Mouse (Mus musculus) olfactory bulb, adult 2 months (tissue): Measurements from ENCODE around the gene Ace3. TPM values are rescaled to one million over a fixed set of nuclear protein-coding genes. Genes with fewer than 3 reads are reported as not detected.
"Not testable (repeated sequence)": the region's sequence is repeated elsewhere in the genome, so short reads cannot be mapped to it uniquely, and the experiment has no call there.

ENCODE experiments used
- H3K27ac ChIP-seq: fragments of 200-500 bp; 2 replicates; pipeline ENCODE4 v1.5.1; 2012; ENCODE audit warnings: low read depth, low read length; ENCODE audit not compliant: insufficient read depth
- H3K4me1 ChIP-seq: fragments of 200-500 bp; 2 replicates; pipeline ENCODE4 v1.6.1; 2012; ENCODE audit warnings: low read length; ENCODE audit not compliant: control insufficient read depth, insufficient read depth
- H3K4me3 ChIP-seq: fragments of 200-500 bp; 2 replicates; pipeline ENCODE4 v1.5.1; 2012; ENCODE audit warnings: mild to moderate bottlenecking, low read depth, low read length, moderate library complexity; ENCODE audit not compliant: insufficient read depth
- CTCF ChIP-seq: fragments of 200-500 bp; IDR thresholded peaks from 2 replicates; pipeline ENCODE4 v1.5.1; 2012; ENCODE audit warnings: low read depth, mild to moderate bottlenecking, low read length, moderate library complexity; ENCODE audit not compliant: insufficient read depth
- POLR2A ChIP-seq: fragments of 200-500 bp; IDR thresholded peaks from 2 replicates; pipeline ENCODE4 v1.6.1; 2012; ENCODE audit warnings: mild to moderate bottlenecking, low read depth, low read length, moderate library complexity; ENCODE audit not compliant: insufficient read depth
- WGBS: fragments of 180-500 bp; shearing (Covaris S2); methylation state at CpG from one replicate; pipeline ENCODE4 v1.1.7; 2018; 5-methylcytosine and 5-hydroxymethylcytosine counted together
- polyA plus RNA-seq: library from polyadenylated mRNA; stranded (reverse); fragments of >200 nt; gene quantifications from 2 replicates; pipeline ENCODE4 v1.2.4, GENCODE M21; 2012; ENCODE audit warnings: low replicate concordance; ENCODE audit not compliant: missing spikeins, insufficient read depth, insufficient read length

The Ace3 gene
- polyA plus RNA-seq, 1 experiment: not detected

DNA sequence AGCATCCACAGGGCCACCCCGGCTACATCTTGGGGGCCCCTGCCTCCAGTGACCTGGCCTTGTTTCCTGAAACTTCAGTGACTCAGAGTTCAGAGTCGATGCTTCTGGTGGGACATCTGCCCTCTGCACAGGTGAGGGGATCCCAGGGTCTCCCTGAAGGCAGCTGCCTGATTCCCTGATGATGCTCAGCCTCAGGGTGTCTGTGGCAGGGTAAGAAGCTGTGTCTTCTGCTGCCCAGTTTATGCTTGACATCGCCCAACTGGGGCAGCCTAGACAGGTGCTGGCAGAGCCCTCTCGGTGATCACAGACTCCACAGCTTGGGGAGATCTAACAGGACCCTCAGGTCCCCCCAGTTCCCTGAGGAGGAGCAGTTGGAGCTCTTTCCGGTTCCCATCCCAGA is 33.1 kb downstream of the Ace3 start:
- WGBS: 92% methylated on average over 5 of the region's 5 CpGs
- H3K4me3 ChIP-seq: no peak overlapping the region

GRCm38 (mm10) chr11:106032074-106032473 is 37.6 kb downstream of the Ace3 start:
- not testable (repeated sequence) for H3K27ac ChIP-seq
- WGBS: 20% methylated on average over 15 of the region's 25 CpGs

More for the DNA sequence above, 33.1 kb downstream of the Ace3 start:
- no peak overlapping the region for H3K27ac ChIP-seq
- TF ChIP-seq CTCF: no peak
- TF ChIP-seq POLR2A: no peak
- H3K4me1 ChIP-seq: peaks cover 4% of the 10 kb centered on the region

DNA sequence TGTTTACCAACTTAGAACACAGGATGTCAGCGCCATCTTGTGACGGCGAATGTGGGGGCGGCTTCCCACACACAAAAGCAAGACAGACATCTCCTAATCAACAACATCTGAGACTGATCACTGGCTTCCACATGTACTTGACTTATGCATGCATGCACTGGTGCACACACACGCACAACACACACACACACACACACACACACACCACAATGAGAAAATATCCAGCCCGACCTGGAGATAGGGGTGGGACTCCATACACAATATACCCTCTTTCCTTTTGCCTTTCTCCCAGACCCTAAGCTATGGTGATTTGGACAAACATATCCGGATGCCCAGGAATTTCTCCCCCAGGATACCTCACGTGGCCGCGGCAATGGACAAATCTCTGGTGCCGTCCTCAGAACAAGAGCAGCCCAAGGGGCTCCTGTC is 39.0 kb downstream of the Ace3 start:
- TF ChIP-seq POLR2A (no peak), CTCF (no peak)
- H3K4me3 ChIP-seq: peak overlapping the region; percentile 28
- peaks cover 8% of the 10 kb centered on the region for H3K4me1 ChIP-seq
- 35% methylated on average over 11 of the region's 11 CpGs for WGBS
- peak overlapping the region; percentile 96 for H3K27ac ChIP-seq

More at GRCm38 (mm10) chr11:106032074-106032473, 37.6 kb downstream of the Ace3 start:
- H3K4me1 ChIP-seq: not testable (repeated sequence)
- peak overlapping the region; percentile 32 for H3K4me3 ChIP-seq

DNA sequence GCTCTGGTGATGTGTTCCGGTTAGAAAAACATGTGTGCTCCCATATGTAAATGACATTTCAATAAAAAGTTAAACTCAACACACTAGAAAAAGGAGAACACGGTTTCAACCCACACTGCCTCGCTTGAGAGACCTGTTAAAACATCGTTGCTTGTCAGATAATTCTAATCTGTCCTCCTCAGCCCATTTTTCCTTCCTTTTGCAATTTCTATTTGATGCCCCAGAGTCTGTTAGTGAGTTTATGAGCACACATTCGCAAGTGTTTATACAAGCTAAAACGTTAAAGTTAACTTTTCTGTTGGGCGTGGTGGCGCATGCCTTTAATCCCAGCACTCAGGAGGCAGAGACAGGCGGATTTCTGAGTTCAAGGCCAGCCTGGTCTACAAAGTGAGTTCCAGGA is 40.5 kb downstream of the Ace3 start:
- WGBS: 89% methylated on average over 9 of the region's 9 CpGs
- H3K4me1 ChIP-seq: peaks cover 10% of the 10 kb centered on the region
- H3K27ac ChIP-seq: no peak overlapping the region
- no peak overlapping the region for H3K4me3 ChIP-seq
- TF ChIP-seq CTCF (no peak), POLR2A (no peak)

- under 1% methylated on average over 66 of the region's 66 CpGs for WGBS
- Histone ChIP-seq H3K4me1 (peaks cover 10% of the 10 kb centered on the region), H3K27ac (peak within 1 kb of the TSS; percentile 79), H3K4me3 (peak within 1 kb of the TSS; percentile 82)
- 0 out of 2 replicates have a peak, but pooled peaks have one; percentile 59 for TF ChIP-seq POLR2A
- no peak for TF ChIP-seq CTCF
Measured at GRCm38 (mm10) chr11:106036548-106037417, 42.3 kb downstream of the Ace3 start, which contains the start of gene Dcaf7. TSS of gene Dcaf7 (plus strand) at chr11:106036872.

DNA sequence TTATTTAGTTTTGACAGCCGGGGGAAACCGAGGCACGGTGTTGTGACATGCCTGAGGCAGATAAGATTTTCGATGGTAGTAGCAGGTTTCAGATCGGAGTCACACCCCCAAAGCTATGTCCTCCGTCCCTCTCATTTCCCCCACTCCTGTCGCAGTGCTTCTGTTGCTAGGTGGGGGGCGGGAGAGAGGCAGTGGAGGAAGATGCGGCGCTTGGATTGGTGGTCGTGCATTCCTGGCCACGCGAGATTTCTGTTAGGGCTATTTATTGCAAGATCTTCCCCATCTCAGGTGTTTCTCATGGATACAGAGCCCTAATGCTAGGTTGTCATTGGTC is 42.9 kb downstream of the Ace3 start:
- Histone ChIP-seq H3K27ac (peak overlapping the region; percentile 74), H3K4me3 (peak overlapping the region; percentile 82), H3K4me1 (peaks cover 10% of the 10 kb centered on the region)
- TF ChIP-seq POLR2A: no peak
- WGBS: under 1% methylated on average over 13 of the region's 13 CpGs

- H3K4me1 ChIP-seq: peaks cover 8% of the 10 kb centered on the region; the same call in 1 of the 2 replicates
- H3K27ac ChIP-seq: no peak overlapping the region
- H3K4me3 ChIP-seq: no peak overlapping the region
- TF ChIP-seq CTCF (no peak), POLR2A (no peak)
Measured at GRCm38 (mm10) chr11:106044349-106044748, 49.9 kb downstream of the Ace3 start.

DNA sequence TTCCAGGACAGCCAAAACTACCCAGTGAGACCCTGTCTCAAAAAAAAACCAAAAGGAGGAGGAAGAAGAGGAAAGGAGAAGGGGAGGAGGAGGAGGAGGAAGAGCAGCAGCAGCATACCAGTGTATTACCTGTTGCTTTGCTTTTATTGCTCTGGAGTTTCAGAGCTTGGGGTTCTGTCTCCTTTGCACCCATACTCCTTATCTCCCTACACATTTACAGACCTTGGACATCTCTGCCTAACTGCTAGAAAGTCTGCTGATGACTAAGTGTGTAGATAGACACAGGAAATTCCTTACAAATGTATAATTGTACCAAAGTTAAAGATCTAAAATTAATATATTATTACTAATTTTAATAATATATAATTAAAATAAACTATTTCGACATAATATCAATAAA is 50.8 kb downstream of the Ace3 start:
- H3K4me1 ChIP-seq: peaks cover 7% of the 10 kb centered on the region; the same call in 1 of the 2 replicates
- no peak overlapping the region for H3K27ac ChIP-seq
- TF ChIP-seq CTCF: no peak
- no peak for TF ChIP-seq POLR2A
- 95% methylated on average over 1 of the region's 1 CpGs for WGBS
- H3K4me3 ChIP-seq: no peak overlapping the region

- no peak overlapping the region for H3K4me3 ChIP-seq
- 82% methylated on average over 3 of the region's 3 CpGs for whole genome bisulfite sequencing
- TF ChIP-seq CTCF (no peak), POLR2A (no peak)
- H3K4me1 ChIP-seq: peaks cover 7% of the 10 kb centered on the region; the same call in 1 of the 2 replicates
- H3K27ac ChIP-seq: no peak overlapping the region
Measured at GRCm38 (mm10) chr11:106045780-106046179, 51.3 kb downstream of the Ace3 start.
